Mouse (Mus musculus) natural killer cell, adult 2 months (primary cell): ENCODE measurements around the gene Ptger3.
A peak's percentile ranks its signal among the peaks of the same experiment; 100 is the strongest.

Source experiments
- DNase-seq, 2 experiments: peaks; one replicate each; pipeline ENCODE4 v3.0.0; 2022; ENCODE audit warnings: low spot score in 2 of 2

Gene Ptger3

DNA sequence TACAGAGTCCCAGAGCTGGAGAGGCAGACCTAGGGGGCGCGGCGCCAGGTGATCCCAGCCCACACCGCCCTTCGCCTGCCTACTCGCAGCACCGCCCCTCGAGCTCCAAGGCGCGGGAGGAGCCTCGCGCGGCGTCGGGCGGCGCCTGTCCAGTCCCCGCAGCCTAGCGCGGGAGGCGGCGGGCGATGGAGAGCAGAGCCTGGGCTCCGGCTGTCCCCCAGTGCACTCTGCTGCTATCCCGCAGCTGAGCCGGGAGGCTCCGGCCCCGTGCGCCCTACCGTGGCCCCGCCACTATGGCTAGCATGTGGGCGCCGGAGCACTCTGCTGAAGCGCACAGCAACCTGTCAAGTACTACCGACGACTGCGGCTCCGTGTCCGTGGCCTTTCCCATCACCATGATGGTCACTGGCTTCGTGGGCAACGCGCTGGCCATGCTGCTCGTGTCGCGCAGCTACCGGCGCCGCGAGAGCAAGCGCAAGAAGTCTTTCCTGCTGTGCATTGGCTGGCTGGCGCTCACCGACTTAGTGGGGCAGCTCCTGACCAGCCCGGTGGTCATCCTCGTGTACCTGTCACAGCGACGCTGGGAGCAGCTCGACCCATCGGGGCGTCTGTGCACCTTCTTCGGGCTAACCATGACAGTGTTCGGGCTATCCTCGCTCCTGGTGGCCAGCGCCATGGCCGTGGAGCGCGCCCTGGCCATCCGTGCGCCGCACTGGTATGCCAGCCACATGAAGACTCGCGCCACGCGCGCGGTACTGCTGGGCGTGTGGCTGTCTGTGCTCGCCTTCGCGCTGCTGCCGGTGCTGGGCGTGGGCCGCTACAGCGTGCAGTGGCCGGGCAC is at the start of gene Ptger3:
Gene Ptger3 (plus strand): TSS at position 168 of the 841 bp plus-strand sequence.
- DNase-seq = no peak

DNA sequence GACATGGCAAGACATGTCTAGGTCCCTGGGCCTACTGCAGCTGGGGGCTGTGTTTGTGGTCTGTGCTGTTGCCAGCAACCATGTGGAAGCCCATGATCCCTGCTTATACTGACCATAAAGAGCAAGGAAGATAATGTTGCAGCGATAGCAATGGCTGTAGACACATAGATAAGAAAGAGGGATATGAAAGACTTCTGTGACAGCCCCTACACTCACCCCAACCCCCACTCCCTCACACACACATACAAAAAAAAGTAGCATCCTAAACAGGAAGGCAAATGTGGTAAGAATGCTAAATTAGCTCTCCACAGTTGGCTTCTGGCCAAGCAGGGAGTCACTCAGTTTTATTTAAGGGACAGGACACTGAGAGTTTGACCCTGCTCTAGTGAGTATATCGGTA is 48.7 kb upstream of the Ptger3 start:
- no peak for DNase-seq

DNA sequence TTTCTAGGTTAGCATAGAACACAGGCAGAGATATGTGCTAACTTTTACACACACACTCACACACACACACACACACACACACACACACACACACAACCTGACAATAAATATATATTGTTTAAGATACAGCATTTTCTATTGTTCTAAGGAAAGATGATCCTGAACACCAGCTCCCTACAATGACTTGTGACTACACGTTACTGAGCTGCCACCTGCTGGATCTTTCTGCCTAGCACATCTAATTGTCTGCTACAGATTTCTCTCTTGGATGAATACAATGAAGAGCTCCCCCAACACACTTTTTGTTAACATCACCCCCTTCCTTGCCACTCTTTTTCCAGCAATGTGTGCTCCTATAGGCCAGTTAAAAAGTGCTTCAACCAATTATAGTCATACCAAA is 46.3 kb upstream of the Ptger3 start:
- DNase-seq = no peak

DNA sequence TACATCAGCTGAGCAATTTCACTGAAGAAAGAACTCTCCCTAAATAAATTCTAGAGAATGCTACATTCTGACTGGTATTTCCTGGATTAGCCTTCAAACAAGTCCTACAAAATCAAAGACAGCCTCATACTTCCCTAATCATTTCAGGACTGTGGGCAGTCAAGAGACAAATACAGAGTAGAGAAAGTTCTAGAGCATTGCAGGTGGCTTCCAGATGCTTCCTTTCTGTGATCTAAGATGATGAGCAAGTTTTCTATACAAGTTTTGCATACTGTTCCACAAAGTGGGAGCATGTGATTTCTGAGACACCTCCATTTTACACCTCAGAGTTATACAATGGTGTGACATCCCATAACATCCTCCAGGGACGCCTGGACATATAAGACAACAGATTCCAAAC is 42.9 kb upstream of the Ptger3 start:
- DNase-seq = no peak

DNA sequence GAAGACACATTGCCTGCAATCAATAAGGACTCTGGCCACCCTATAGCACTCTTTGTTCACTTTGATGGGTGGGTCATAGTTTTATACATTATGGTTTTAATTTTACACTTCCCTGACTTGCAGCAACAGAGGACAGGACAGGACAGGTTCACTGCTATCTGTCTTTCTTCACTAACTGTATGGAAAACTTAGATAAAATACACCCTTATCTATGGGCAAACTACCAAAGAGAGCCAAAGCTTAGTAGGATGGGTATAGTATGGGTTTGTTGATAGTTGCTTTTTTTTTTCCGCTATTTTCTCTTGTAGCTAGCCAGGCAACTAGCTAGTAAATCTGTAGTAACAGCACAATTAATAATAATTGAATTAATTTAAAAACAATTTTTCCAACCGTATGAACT is 35.1 kb upstream of the Ptger3 start:
- no peak for DNase-seq

DNA sequence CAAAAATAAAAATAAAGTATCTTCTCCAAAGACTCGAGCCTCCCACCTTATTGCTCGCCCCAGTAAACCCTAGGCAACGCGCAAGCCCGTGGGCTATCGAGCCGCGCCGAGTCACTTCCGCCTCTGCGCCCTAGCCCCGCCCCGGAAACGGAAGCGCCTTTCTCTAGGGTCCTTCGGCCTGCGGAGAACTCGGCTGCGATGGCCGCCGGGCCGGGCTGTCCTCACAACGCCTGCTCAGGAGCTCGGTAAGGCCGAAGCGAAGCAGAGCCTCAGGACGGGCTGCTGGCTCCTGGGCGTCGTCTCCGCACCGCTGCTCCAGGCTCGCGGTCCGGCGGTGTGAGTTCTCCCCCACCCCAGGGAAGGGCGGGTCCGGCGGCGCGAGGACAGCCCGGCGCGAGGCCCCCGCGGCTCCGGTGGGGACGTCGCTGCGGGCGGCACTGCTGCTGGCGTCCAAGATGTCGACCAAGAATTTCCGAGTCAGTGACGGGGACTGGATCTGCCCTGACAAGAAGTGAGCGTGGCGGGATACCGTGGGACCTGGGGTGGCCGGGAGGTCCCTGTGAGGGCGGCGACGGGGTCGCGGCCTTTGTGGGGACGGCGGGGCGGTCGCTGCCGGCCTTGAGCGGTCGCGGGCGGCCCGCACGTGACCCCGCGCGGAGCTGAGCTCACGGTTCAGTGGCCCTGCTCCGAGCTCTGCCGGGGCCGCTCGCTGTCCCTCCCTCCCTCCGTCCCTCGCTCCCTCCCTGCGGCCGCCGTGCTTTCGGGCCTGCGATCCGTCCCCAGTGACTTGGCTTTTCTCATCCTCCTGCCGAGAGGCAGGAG is 32.5 kb upstream of the Ptger3 start, which contains the start of gene Zranb2:
Gene Zranb2 (plus strand): TSS at position 197 of the 822 bp plus-strand sequence.
- peak; percentile 89 to 93 for DNase-seq

DNA sequence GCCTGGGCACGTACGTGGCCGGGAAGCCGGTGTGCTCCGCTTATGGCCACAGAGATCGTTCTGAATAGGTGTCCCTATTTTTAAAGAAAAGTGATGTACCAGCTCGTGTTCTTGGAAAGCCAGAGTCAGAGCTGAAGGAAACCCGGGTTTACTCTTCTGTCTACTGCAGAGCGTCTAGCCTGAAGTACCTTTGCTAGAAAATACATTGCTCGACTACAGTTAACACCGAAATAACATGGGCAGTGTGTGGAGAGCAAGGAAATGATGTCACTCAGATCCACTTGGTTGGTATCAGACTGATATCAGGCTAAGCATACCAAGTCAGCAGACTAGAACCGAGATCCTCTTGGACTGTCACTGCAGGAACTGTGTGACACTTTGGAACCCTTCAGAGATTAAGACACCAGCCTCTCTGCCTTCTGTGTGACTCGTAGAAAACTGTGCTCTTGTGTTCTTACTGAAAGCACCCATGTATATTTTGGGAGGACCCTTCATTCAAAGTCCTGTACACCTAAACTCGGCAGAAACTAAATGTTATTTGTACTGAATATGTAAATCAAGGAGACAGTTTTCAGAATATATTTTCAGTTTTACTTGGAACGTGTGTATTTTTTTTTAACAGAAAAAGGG is 31.8 kb upstream of the Ptger3 start:
- DNase-seq = peak in 1 of 2 experiments; percentile 24

DNA sequence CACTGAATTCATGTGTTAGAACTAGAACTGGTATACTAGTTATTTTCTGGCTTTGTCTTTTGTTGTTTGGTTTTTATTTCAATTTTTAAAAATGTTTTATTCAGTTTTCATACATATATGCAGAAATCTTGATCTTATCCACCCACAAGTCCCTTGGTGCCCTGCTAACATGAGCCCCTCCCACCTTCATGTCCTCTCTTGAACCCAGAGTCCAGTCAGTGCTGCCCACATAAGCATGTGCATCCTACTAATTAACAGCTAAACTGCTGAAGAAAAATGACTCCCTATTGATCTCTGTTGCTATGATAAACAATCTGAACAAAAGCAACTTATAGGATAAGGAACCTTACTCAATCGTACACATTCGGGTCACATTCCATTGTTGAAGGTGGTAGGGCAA is 17.4 kb upstream of the Ptger3 start:
- no peak for DNase-seq

DNA sequence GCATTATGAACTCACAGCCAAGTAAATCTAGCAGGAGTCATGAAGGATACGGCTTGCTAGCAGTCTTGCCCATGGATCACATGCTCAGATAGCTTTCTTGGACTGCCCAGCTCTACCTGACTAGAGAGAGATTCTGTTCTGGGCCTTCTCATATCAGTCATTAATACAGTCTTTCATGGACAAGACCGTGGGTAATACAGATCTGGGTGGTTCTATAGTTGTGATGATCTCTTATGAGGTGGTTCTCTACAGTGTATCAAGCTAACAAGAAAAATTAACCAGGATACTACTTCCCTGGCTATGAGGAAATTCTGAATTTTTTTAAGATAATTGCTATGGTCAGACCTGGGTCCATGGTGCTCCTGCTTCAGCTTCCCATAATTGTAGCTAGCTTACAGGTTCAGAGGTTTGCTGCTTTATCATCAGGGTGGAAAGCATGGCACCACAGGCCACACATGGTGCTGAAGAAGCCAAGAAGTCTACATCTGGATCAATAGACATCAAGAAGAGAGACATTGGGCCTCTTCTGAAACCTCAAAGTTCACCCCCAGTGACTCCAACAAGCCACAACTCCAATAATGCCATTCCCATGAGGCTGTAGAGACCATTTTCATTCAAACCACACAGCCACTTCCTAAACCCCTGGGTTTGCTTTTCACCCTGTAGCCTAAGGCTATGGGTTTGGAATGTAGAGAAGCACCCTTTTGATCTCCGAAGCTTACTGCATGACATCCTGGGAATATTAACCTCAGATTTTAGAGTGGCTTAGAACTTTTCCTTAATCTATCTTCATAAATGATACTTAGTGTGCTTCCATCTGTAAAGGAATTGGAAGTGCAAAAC is 16.7 kb upstream of the Ptger3 start:
- DNase-seq = no peak

DNA sequence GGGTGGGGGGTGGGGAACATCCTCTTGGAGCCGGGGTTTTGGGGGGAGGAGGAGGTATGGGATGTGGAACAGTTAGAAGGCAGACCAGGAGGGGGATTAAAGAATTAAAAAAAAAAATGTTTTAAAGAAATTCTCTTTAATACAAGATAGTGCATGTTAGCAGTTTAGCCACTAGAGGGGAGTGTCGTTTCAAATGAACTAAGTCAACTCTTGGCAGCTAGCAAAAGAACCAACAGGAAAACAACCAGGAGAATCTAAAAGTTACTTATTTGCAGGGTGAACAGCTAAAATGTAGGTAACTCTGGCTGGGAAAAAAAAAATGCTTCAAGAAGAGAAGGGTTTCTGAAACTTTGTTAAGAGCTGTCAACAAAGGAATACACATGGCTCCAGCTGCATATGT is 1.5 kb upstream of the Ptger3 start:
- no peak for DNase-seq

DNA sequence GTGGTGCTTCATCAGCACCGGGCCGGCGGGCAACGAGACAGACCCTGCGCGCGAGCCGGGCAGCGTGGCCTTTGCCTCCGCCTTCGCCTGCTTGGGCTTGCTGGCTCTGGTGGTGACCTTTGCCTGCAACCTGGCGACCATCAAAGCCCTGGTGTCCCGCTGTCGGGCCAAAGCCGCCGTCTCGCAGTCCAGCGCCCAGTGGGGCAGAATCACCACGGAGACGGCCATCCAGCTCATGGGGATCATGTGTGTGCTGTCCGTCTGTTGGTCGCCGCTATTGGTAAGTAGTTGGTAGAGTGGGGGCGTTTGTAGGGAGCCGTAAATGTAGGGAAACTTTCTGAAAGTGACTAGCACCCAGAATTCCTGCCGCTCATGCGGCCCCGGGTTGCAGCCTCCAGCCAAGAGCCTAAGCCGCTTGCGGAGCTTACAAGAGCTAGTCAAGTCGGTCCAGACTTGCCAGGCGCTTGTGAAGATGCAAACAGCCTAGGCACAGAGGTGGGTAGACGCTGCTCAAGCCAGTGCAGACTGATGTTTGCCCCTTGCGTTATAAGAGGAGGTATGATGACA is 957 bp downstream of the Ptger3 start:
- DNase-seq = no peak

DNA sequence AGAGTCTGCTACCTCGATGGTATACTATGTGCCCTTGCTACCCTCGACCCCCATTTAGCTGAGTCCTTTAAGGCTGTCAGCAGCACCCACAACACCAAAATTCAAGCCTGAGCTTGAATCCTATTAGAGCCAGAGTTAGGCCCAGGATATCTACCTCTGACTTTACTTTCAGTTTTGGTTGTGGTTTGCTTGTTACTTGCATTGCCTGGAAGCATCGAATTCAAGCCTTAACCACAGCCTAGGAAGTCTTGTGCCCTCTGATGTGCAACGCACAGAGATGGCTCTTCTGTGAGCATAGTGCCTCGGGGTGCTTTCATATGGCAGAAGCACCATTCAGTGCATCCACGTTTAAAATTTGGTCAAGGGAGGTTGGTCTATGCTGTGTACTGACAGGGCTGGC is 5.3 kb downstream of the Ptger3 start:
- no peak for DNase-seq

DNA sequence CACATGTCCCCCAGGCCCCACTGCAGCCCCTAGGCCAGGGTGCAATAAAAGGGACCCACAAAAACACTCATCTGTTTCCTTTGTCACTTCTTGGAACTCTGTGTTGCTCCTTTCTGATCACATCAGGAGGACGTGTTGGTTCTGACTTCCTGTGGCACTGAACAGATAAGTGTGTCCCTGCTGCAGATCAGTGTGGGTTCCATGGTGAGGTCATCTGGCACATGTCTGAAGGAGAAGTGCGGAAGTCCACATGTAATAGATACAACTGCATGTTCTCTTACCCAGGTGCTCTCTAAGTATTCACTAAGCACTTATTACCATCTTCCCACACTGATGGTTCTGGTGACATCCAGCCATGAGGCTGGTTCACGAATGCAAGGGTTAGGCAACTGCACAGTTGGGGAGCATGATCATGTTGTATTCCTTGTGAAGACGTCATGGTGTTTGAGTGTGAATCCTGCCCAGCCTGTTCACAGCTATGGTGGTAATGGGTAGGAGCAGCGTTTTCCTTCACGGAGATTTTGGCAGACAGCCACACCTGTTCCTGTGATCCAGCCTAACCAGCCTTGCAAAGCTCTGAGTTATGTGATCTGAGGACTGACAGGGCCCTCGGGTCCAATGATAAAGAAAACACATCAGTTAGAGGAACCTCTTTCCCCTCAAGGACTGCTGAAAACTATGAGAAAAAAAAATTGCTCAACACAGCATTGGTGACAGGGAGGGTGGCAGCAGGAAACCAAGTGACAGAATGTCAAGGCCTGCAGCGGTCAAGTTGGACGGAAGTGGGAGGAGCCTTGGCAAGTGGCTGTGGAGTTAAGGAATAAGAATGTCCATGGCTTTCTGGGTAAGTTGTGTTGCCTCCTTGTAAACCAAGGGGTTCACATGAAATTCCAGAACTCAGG is 9.0 kb downstream of the Ptger3 start:
- peak in 1 of 2 experiments; percentile 36 for DNase-seq

DNA sequence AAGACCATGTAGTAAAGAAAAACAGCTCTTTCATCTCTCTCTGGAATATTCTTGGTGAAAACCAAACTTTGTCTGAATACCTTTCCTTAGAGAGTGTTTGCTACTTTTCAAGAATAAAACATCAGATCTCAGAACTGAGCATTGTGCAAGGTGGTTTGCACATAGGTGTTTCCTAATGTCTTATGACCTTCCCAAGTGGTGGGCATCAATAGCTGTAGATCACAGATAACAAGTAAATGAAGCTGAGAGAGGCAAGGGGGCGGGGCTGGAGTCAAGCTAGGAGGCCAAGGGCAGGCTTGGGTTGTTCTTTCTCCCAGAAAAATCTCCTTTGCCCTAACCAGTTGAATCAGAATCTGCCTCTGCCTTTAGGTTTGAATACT is 9.6 kb downstream of the Ptger3 start:
- DNase-seq = no peak

DNA sequence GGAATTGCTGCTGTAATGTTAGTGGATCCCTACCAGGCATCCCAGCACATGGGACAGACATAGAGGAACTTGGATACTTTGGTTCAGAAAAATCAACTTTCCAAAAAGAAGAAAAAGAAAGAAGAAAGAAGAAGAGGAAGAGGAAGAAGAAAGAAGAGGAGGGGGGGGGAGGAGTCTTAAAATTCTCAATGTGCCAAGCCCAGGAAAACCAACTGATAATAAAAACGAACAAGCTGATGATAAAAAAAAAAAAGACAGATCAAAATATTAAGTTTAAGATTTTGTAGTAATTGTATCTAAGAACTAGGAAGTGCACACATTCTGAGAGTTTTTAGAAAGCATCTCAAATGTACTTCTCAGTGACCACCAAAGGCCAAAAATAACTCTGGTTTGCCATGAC is 10.2 kb downstream of the Ptger3 start:
- DNase-seq = no peak

DNA sequence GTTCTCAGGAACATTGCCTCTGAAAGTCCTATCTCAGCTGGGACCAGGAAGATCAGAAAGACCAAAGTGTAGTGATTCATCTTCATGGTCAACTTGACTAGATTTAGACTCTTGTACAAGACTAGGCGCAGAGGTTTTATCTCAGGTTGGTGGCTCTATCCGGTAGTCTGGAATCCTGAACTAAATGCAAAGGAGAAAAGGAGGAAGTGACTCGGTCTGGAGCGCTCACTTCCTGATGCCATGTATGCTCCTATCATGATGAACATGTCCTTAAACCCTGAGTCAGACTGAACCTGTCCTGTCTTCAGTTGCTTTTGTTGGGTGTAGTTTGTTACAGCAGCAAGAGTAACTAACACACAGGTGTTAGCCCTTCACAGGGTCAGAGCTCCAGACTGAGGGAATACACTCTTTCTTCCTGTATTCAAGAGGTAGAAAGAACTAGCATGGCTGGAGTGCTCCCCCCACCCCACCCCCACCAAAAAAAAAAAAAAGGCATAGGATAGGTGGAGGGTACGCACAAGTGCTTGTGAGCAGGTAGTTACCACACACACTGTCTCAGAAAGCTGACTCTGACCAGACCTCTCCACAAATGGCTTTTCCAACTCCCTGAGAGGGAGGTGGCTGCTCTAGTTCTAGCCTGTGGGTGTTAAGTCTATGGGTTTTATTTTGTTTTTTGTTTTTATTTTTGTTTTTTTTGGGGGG is 11.9 kb downstream of the Ptger3 start:
- DNase-seq = no peak

DNA sequence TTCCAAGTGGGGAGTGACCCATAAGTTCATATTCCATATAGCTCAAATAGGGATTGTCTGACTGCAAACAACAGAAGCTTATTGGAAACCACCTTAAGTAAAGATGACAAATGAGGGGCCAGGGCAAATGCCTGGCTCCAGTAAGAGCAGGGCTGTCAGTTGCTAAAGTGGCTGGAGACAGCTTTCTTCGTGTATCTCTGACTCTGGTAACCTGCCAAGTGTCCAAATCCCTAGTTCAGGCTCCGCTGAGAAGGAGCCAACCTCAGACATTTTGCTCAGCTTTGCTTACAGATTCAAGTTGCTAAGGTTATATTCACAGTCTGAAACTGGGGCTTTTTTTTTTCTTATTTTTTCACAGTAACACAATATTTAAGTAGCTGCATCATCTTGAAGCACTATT is 12.7 kb downstream of the Ptger3 start:
- no peak for DNase-seq

DNA sequence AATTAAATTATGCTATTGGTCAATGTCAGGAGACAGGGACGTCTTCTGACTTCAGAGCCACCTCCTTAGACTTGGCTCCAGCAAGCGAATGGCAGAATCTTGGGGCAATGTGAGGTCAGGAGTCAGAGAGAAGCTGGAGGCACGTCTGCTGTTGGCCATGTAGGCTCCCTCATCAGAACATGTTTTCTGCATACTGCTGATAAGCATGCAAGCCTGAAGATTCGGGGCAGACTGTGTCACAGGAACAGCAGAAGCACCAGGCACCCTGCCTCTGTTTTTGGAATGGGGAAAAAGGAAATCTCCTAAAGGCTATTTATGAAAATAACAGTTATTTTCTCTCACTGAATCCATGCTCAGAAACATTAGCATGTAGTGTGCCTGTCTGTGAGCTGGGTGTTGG is 13.6 kb downstream of the Ptger3 start:
- no peak for DNase-seq

DNA sequence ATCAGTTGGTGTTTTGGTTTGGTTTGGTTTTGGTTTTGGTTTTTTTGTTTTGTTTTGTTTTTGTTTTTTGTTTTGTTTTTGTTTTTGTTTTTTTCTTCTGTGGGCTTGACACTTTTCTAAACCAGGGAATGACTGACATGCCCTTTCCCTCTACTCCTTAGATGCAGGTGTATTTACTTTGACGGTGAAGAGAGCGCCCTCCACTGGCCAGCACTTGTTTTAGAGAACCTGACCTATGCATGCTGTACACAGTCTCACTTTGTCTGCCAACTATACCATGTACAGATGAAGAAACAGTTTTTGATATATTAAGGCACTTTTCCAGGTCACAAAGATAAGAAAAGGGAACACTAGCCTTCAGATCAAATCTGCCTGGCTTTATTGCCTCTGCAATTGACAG is 15.1 kb downstream of the Ptger3 start:
- DNase-seq = no peak
